Comparison of ENCODE assay signal across 8 mouse cellular contexts in the genomic region with DNA sequence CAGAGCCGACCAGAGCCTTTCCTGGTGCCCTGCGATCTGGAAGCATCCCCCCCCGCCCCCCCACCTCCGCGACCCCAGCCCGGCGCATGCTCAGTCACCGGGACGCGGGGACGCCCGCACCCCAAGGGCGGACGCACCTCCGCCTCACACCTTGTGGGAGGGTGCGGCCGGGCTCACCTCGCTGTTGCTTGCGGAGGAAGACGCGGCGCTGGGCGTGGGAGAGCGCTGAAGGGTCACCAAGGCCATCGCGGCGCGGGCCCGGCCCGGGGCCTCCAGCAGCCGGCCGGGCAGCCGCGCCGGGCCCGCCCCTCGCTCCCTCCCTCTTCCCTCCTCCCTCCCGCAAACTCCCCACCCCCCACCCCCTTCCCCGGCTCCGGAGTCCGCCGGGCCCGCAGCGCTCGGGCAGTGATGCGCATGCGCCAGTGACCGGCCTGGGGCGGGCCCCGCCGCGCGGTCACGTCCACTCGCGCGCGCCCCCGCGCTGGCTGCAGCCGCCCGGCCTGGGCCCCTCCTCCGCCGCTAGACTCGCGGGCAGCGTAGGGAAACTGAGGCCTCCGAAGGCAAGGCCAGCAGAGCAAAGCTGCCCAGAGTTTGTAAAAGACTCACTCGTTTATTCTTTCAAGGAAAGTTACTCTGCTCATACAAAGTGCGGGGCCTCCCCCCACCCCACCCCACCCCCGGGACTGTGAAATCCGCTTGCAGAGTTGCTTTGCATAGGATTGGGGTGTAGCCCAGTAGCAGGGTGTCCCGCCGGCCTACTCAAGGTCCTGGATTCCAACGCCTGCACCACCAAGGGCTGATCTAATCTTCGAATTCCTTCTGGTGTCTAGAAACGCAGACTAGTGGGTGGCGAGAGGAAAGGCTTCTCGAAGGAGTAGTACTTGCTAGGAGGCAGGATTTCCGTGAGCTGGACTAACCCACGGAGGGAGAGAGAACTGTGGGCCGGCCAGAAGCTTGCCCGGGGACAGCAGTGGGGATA. TPM values are rescaled to one million over a fixed set of nuclear protein-coding genes. Genes with fewer than 3 reads are reported as not detected.
A peak's percentile ranks its signal among the peaks of the same experiment; 100 is the strongest.
DNase-seq lines count a peak whose midpoint lies in the region; ATAC-seq and TF ChIP-seq lines count a peak whose summit lies in the region.

Ssh1 (minus strand) TSS at position 408 of the 979 bp plus-strand sequence.

- H3K4me3 ChIP-seq in cerebellum, adult 2 months (replicated peaks; ENCODE audit: insufficient read depth, low read depth, low read length), result peak within 1 kb of the TSS; percentile 93
- peak within 1 kb of the TSS; percentile 64 for H3K4me3 ChIP-seq in lung, postnatal 0 days (ENCODE audit: low read depth, low read length)

- no peaks in the 10 kb centered on the region for H3K36me3 ChIP-seq in lung, postnatal 0 days (ENCODE audit: insufficient read depth, low read length)

- TF ChIP-seq CTCF in cerebellum, adult 2 months (IDR thresholded peaks at IDR 0.05; ENCODE audit: borderline replicate concordance, insufficient read depth, low read depth, low read length), result no peak
- peak; percentile 29; the same call in 1 of the 2 replicates for TF ChIP-seq CTCF in lung, postnatal 0 days (IDR thresholded peaks at IDR 0.05)

- no peaks in the 10 kb centered on the region for H3K27me3 ChIP-seq in cerebellum, adult 2 months (ENCODE audit: control insufficient read depth, insufficient read depth, low read length)
- no peaks in the 10 kb centered on the region for H3K27me3 ChIP-seq in lung, postnatal 0 days (replicated peaks; ENCODE audit: insufficient read depth, low read length)

- peak; percentile 89 for ATAC-seq in lung, postnatal 0 days

- WGBS in cerebellum, adult 2 months, result under 1% methylated on average over 63 of the region's 83 CpGs
- under 1% methylated on average over 48 of the region's 83 CpGs for WGBS in lung, postnatal 0 days

- TF ChIP-seq EP300 in lung, postnatal 0 days (IDR thresholded peaks at IDR 0.05), result no peak

- peak within 1 kb of the TSS; percentile 78 for H3K9ac ChIP-seq in lung, postnatal 0 days (replicated peaks; ENCODE audit: low read depth)

- H3K4me2 ChIP-seq in lung, postnatal 0 days (replicated peaks; ENCODE audit: low read depth, low read length), result peak within 1 kb of the TSS; percentile 83

- TF ChIP-seq POLR2A in cerebellum, adult 2 months (IDR thresholded peaks at IDR 0.05; ENCODE audit: borderline replicate concordance, insufficient read depth, low read length), result peak; percentile 58

- H3K9me3 ChIP-seq in lung, postnatal 0 days (ENCODE audit: low read length), result no peaks in the 10 kb centered on the region

- H3K27ac ChIP-seq in cerebellum, adult 2 months (ENCODE audit: insufficient read depth, low read length), result peak within 1 kb of the TSS; percentile 53
- H3K27ac ChIP-seq in lung, postnatal 0 days (ENCODE audit: low read length), result peak within 1 kb of the TSS; percentile 90

- H3K4me1 ChIP-seq in cerebellum, adult 2 months (ENCODE audit: control insufficient read depth, insufficient read depth, low read length), result peaks cover 19% of the 10 kb centered on the region
- peaks cover 15% of the 10 kb centered on the region for H3K4me1 ChIP-seq in lung, postnatal 0 days (ENCODE audit: insufficient read depth, low read depth, low read length)

- DNase-seq in ES-CJ7 (ENCODE audit: low read depth, low spot score), result peak; percentile 83
- DNase-seq in cerebellum, adult 2 months, result peak; percentile 91
- DNase-seq in forelimb bud, embryonic 11.5 days (ENCODE audit: low read depth, low spot score), result peak; percentile 87
- peak; percentile 94 for DNase-seq in heart, postnatal 4 days
- DNase-seq in layer of hippocampus, postnatal 10 days (ENCODE audit: low spot score in 2 of 2), result peak; percentile 83 to 93
- DNase-seq in lung, postnatal 0 days (ENCODE audit: low spot score), result peak; percentile 94
- peak; percentile 88 for DNase-seq in ovary, postnatal 14 days (ENCODE audit: low spot score)
- peak; percentile 60 for DNase-seq in thymus, postnatal 14 days

RNA-seq across cellular contexts. Expression of gene Ssh1, which starts in this region (rescaled TPM):
- polyA plus RNA-seq in cerebellum, adult 2 months (2012; rRNA removed), result 15.0 and 16.7 TPM in 2 replicates
- 10 to 100 TPM; 24.0 to 25.0 TPM for total RNA-seq in heart, postnatal 4 days (2021)
- total RNA-seq in layer of hippocampus, postnatal 10 days (2021), result 10 to 100 TPM; 25.7 to 27.1 TPM
- polyA plus RNA-seq in lung, postnatal 0 days (2015; fragmentation: Nextera tagmentation; extraction: Ambion mirVana), result 13.2 and 14.3 TPM in 2 replicates

Comparison
In these comparisons a context has a peak if more than half of its experiments do, and no peak if none do; other contexts are left out.
1. Peak in every context shown above with its lines: DNase-seq, ATAC-seq, H3K4me3 ChIP-seq and H3K27ac ChIP-seq.